Mouse (Mus musculus): ENCODE measurements around the gene Ankzf1.

DNA sequence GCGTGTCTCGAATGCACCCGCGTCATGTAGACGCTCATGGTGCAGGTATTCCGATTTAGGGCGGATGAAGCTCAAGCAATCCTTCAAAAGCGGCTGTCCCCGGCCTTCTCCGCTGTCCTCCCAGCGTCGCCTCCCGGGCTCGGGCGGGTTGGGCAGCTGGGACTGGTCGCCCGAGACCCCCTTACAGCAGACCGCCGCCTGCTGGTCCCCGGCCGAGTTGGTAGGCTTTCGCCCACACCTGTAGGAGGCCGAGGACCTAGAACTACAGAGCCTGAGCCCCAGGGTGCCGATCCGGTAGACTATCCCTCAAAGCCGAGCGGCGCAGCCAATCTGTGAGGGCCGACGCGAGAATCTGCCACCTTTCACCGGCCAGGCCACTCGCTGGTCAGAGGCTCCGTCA lies 27.6 kb downstream of the Ankzf1 start, which contains the start of gene Tuba4a:
- TF ChIP-seq CTCF (IDR thresholded peaks at IDR 0.05; ENCODE audit: insufficient read depth, low read length) (no peak), POLR2A (IDR thresholded peaks at IDR 0.05; ENCODE audit: borderline replicate concordance, extremely low read depth, low read depth, low read length) (no peak)

Measured in lung, adult 2 months (tissue).